Comparison of ENCODE assay signal across 18 mouse cellular contexts in genomic region chr7:139253462-139253861, GRCm38 (mm10). TPM values are rescaled to one million over a fixed set of nuclear protein-coding genes. Genes with fewer than 3 reads are reported as not detected.
DNase-seq lines count a peak whose midpoint lies in the region; ATAC-seq lines count a peak whose summit lies in the region.
"Had no signal": no experiment of that assay in that cellular context is flagged by ENCODE, and none has a peak within 500 bp of the region (broad histone marks: within the 10 kb centered on the region; RNA-seq: fewer than 3 reads in every experiment).

No protein-coding gene starts in this region.

- DNase-seq in heart, postnatal 36 days: no peak
- no peak for DNase-seq in lung, postnatal 25 days (ENCODE audit: low spot score)
- no peak for DNase-seq in adrenal gland, postnatal 36 days
- DNase-seq in ovary, adult 18-20 months (ENCODE audit: low spot score): no peak
- DNase-seq: cerebellum, postnatal 36 days; kidney, adult 18-20 months had no signal

- no peak for ATAC-seq in heart, embryonic 12.5 days (ENCODE audit: insufficient number of reproducible peaks, low FRiP score)
- no peak for ATAC-seq in lung, embryonic 15.5 days (ENCODE audit: borderline replicate concordance, extremely low read depth, low FRiP score, low TSS enrichment)
- no peak for ATAC-seq in intestine, embryonic 15.5 days
- no peak for ATAC-seq in stomach, embryonic 14.5 days (ENCODE audit: insufficient number of reproducible peaks, insufficient read depth, low FRiP score, low read depth)
- ATAC-seq: activated CD4-positive, CD25-positive, alpha-beta regulatory T cell, adult 4 months; forebrain, embryonic 13.5 days had no signal

- H3K4me3 ChIP-seq in heart, embryonic 12.5 days: no peak overlapping the region
- H3K4me3 ChIP-seq in lung, embryonic 15.5 days: no peak overlapping the region
- H3K4me3 ChIP-seq in intestine, embryonic 15.5 days (replicated peaks): no peak overlapping the region
- no peak overlapping the region for H3K4me3 ChIP-seq in stomach, embryonic 14.5 days (ENCODE audit: low read depth, low read length)
- H3K4me3 ChIP-seq: embryonic facial prominence, embryonic 15.5 days; forebrain, embryonic 13.5 days; liver, embryonic 15.5 days had no signal

- intact Hi-C loops in heart, postnatal 36 days (cut with DNase I): loop anchor here (5.0 kb wide), 2 partner anchors 44 to 114 kb away; no protein-coding TSS in a partner anchor

- H3K9me3 ChIP-seq in heart, embryonic 12.5 days (replicated peaks): no peaks in the 10 kb centered on the region
- no peaks in the 10 kb centered on the region for H3K9me3 ChIP-seq in lung, embryonic 15.5 days
- H3K9me3 ChIP-seq in intestine, embryonic 15.5 days: no peaks in the 10 kb centered on the region
- H3K9me3 ChIP-seq in stomach, embryonic 14.5 days (ENCODE audit: control insufficient read depth, low read depth, low read length): no peaks in the 10 kb centered on the region
- H3K9me3 ChIP-seq: embryonic facial prominence, embryonic 15.5 days; forebrain, embryonic 13.5 days; liver, embryonic 15.5 days had no signal

- H3K4me2 ChIP-seq in heart, embryonic 12.5 days: no peak overlapping the region
- H3K4me2 ChIP-seq in lung, embryonic 15.5 days: peak overlapping the region; percentile 12; the same call in 1 of the 2 replicates
- H3K4me2 ChIP-seq in intestine, embryonic 15.5 days (replicated peaks): peak overlapping the region; percentile 83
- 0 out of 2 replicates have a peak overlapping the region, but pooled peaks have one; percentile 6 for H3K4me2 ChIP-seq in stomach, embryonic 14.5 days (replicated peaks; ENCODE audit: low read depth, low read length)
- H3K4me2 ChIP-seq: embryonic facial prominence, embryonic 15.5 days; forebrain, embryonic 13.5 days; liver, embryonic 15.5 days had no signal

- peaks cover 35% of the 10 kb centered on the region for H3K36me3 ChIP-seq in heart, embryonic 12.5 days
- peaks cover 20% of the 10 kb centered on the region for H3K36me3 ChIP-seq in lung, embryonic 15.5 days
- peaks cover 18% of the 10 kb centered on the region for H3K36me3 ChIP-seq in intestine, embryonic 15.5 days
- H3K36me3 ChIP-seq in stomach, embryonic 14.5 days (ENCODE audit: control insufficient read depth, insufficient read depth, low read length): peaks cover 21% of the 10 kb centered on the region
- H3K36me3 ChIP-seq: G1E had no signal

- peaks cover 65% of the 10 kb centered on the region for H3K4me1 ChIP-seq in heart, embryonic 12.5 days (replicated peaks)
- H3K4me1 ChIP-seq in lung, embryonic 15.5 days: peaks cover 69% of the 10 kb centered on the region
- peaks cover 70% of the 10 kb centered on the region for H3K4me1 ChIP-seq in intestine, embryonic 15.5 days (replicated peaks)
- H3K4me1 ChIP-seq in stomach, embryonic 14.5 days (ENCODE audit: control insufficient read depth, insufficient read depth, low read length): peaks cover 57% of the 10 kb centered on the region

- H3K27ac ChIP-seq in heart, embryonic 12.5 days (ENCODE audit: poor library complexity, severe bottlenecking): no peak overlapping the region
- H3K27ac ChIP-seq in lung, embryonic 15.5 days: peak overlapping the region; percentile 94
- H3K27ac ChIP-seq in intestine, embryonic 15.5 days: peak overlapping the region; percentile 95
- peak overlapping the region; percentile 80; the same call in 1 of the 2 replicates for H3K27ac ChIP-seq in stomach, embryonic 14.5 days (ENCODE audit: low read length)
- H3K27ac ChIP-seq: embryonic facial prominence, embryonic 15.5 days; forebrain, embryonic 13.5 days; liver, embryonic 15.5 days had no signal

- H3K9ac ChIP-seq in heart, embryonic 12.5 days: peak overlapping the region; percentile 36; the same call in 1 of the 2 replicates
- no peak overlapping the region for H3K9ac ChIP-seq in lung, embryonic 15.5 days
- H3K9ac ChIP-seq in intestine, embryonic 15.5 days: peak overlapping the region; percentile 12; the same call in 1 of the 2 replicates
- no peak overlapping the region for H3K9ac ChIP-seq in stomach, embryonic 14.5 days (replicated peaks; ENCODE audit: low read depth, low read length)
- H3K9ac ChIP-seq: embryonic facial prominence, embryonic 15.5 days; forebrain, embryonic 13.5 days; liver, embryonic 15.5 days had no signal

- no peaks in the 10 kb centered on the region for H3K27me3 ChIP-seq in heart, embryonic 12.5 days (replicated peaks)
- H3K27me3 ChIP-seq in lung, embryonic 15.5 days: no peaks in the 10 kb centered on the region
- no peaks in the 10 kb centered on the region for H3K27me3 ChIP-seq in intestine, embryonic 15.5 days (replicated peaks)
- no peaks in the 10 kb centered on the region for H3K27me3 ChIP-seq in stomach, embryonic 14.5 days (ENCODE audit: control insufficient read depth, insufficient read depth, low read length)
- H3K27me3 ChIP-seq: embryonic facial prominence, embryonic 15.5 days had no signal

- 47% methylated on average over 3 of the region's 3 CpGs for WGBS in heart, embryonic 12.5 days
- 29% methylated on average over 3 of the region's 3 CpGs for WGBS in lung, embryonic 15.5 days
- WGBS in intestine, embryonic 15.5 days: 66% methylated on average over 3 of the region's 3 CpGs
- 55% methylated on average over 3 of the region's 3 CpGs for WGBS in stomach, embryonic 14.5 days

RNA-seq across cellular contexts. Expression of gene Pwwp2b, which starts 5.2 kb away (rescaled TPM):
- polyA plus RNA-seq in heart, embryonic 12.5 days (2016; fragmentation: Nextera tagmentation; extraction: Ambion mirVana): 8.0 and 9.2 TPM in 2 replicates
- total RNA-seq in heart, postnatal 36 days (2021): 1 to 10 TPM; 9.5 to 9.7 TPM
- polyA plus RNA-seq in lung, embryonic 15.5 days (2015; fragmentation: Nextera tagmentation; extraction: Ambion mirVana): 14.9 and 15.4 TPM in 2 replicates
- 20.3 and 21.4 TPM in 2 replicates for polyA plus RNA-seq in intestine, embryonic 15.5 days (2015; fragmentation: Nextera tagmentation; extraction: Ambion mirVana)
- 16.1 and 17.0 TPM in 2 replicates for polyA plus RNA-seq in stomach, embryonic 14.5 days (2014; fragmentation: Nextera tagmentation; extraction: Ambion mirVana)
- total RNA-seq in adrenal gland, postnatal 36 days (2021): 10 to 100 TPM in 1 of 2 experiments, 1 to 10 TPM in 1; 9.8 to 15.6 TPM

RNA-seq across cellular contexts. Expression of gene Stk32c, which starts 40.4 kb away (rescaled TPM):
- 0.08 TPM in 1 of 2 replicates, not detected in the other for polyA plus RNA-seq in heart, embryonic 12.5 days (2016; fragmentation: Nextera tagmentation; extraction: Ambion mirVana)
- under 1 TPM; 0.60 to 0.86 TPM for total RNA-seq in heart, postnatal 36 days (2021)
- polyA plus RNA-seq in lung, embryonic 15.5 days (2015; fragmentation: Nextera tagmentation; extraction: Ambion mirVana): 0.22 TPM in 1 of 2 replicates, not detected in the other
- polyA plus RNA-seq in intestine, embryonic 15.5 days (2015; fragmentation: Nextera tagmentation; extraction: Ambion mirVana): 0.10 and 0.29 TPM in 2 replicates
- 0.14 and 0.17 TPM in 2 replicates for polyA plus RNA-seq in stomach, embryonic 14.5 days (2014; fragmentation: Nextera tagmentation; extraction: Ambion mirVana)
- total RNA-seq in adrenal gland, postnatal 36 days (2021): 1 to 10 TPM; 3.3 to 3.9 TPM
- total RNA-seq: G1E; hematopoietic stem cell, adult 5-6 weeks; neutrophil, adult 5-6 weeks had no signal
- polyA plus RNA-seq: G1E; liver, embryonic 15.5 days; thymus, postnatal 0 days had no signal

RNA-seq across cellular contexts. Expression of gene Lrrc27, which starts 40.7 kb away (rescaled TPM):
- 2.7 and 3.4 TPM in 2 replicates for polyA plus RNA-seq in heart, embryonic 12.5 days (2016; fragmentation: Nextera tagmentation; extraction: Ambion mirVana)
- total RNA-seq in heart, postnatal 36 days (2021): 10 to 100 TPM; 17.0 to 22.3 TPM
- polyA plus RNA-seq in lung, embryonic 15.5 days (2015; fragmentation: Nextera tagmentation; extraction: Ambion mirVana): 2.6 and 3.1 TPM in 2 replicates
- polyA plus RNA-seq in intestine, embryonic 15.5 days (2015; fragmentation: Nextera tagmentation; extraction: Ambion mirVana): 4.4 TPM in 2 replicates
- 4.9 and 6.6 TPM in 2 replicates for polyA plus RNA-seq in stomach, embryonic 14.5 days (2014; fragmentation: Nextera tagmentation; extraction: Ambion mirVana)
- total RNA-seq in adrenal gland, postnatal 36 days (2021): 1 to 10 TPM; 6.9 to 8.1 TPM
- polyA plus RNA-seq: G1E had no signal

Comparison
In these comparisons a context has a peak if more than half of its experiments do, and no peak if none do; other contexts are left out.
1. H3K9ac ChIP-seq: peak in heart, embryonic 12.5 days (single experiment) and intestine, embryonic 15.5 days (single experiment); none in lung, embryonic 15.5 days (single experiment) and stomach, embryonic 14.5 days (single experiment).